Mouse (Mus musculus) cerebellum, adult 8-10 months (tissue): ENCODE data around the gene C2.

Experiments used
- DNase-seq: peaks from one replicate; pipeline ENCODE4 v3.0.0; 2022

The C2 gene

DNA sequence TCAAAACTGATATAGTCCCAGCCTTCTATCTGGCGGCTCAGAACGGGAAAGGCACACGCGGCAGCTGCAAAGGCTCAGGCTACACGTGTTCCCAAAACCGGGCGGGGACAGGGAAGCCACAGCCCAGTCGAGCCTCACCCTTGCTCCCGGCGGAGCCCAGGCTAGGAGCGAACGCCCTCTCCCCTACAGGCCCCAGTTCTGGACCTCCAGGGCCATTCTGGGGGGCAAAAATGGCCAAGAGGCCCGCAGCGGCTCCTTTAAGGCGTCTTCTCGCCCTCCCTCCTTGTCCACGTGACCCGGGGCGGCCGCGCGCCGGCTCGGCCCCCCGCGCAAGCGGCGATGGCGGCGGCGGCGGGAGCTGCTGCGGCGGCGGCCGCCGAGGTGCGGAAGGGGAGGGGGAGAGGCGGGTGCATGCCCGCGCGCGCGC is at the start of gene C2, which contains the start of gene Ehmt2:
Gene C2 (minus strand): TSS at position 106 of the 427 bp plus-strand sequence.
Gene Ehmt2 (plus strand): TSS at position 310 of the 427 bp plus-strand sequence.
- peak; percentile 79 for DNase-seq

DNA sequence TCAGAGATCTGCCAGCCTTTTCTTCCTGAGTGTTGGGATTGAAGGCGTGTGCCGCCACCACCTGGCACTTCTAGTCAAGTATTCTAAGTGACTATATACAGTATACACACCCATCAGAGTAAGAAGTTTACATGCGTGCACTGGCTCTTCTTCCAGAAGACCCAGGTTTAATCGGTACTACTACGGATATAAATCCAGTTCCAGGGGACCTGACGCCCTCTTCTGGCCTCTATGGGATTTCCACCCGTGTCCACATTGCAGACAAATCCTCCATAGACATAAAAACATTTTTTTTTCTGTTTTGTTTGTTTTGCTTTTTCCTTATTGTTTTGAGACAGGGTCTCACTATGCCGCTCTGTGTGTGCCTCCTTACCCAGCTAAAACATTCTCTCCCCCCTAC is 49.5 kb upstream of the C2 start:
- DNase-seq = no peak

DNA sequence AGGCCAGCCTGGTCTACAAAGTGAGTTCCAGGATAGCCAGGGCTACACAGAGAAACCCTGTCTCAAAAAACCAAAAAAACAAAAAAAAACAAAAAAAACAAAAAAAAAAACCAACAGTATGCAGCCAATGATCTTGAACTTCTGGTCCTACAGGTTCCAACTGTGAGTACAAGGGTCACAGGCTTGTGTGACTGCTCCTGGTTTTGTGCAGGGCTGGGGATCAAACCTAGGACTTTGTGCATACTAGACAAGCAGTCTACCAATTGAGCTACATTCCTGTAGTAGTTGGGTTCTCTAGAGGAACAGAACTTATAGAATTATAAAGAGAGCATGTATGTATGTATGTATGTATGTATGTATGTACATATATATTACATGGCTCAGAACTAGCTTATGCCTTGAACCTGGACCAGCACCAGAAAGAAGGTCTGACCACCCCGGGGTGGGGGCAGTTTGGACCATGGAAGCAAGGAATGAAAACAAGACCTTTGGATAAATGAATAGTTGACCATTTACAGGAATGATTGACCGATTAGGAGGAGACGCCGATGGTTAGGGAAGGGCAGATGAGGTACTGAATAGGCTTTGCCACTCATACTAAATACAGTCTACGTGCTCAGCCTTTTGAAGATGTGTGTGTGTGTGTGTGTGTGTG is 48.5 kb upstream of the C2 start:
- no peak for DNase-seq

DNA sequence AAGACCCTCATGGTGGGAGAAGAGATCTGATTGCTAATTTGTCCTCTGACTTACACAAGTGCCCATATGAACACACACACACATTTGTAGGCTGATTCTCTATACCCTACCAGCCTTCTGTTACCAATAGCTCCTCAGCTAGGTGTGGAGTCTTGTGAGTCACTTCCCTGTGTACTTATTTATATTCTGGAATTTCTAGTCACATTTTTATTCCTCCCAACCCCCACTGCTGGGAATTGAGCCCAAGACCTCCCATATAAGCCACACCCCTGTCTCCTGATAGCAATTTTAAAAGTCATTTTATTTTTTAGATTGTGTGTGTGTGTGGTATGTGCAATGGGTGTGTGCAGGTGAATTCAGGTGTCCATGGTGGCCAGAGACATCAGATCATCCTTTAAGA is 46.3 kb upstream of the C2 start:
- no peak for DNase-seq

DNA sequence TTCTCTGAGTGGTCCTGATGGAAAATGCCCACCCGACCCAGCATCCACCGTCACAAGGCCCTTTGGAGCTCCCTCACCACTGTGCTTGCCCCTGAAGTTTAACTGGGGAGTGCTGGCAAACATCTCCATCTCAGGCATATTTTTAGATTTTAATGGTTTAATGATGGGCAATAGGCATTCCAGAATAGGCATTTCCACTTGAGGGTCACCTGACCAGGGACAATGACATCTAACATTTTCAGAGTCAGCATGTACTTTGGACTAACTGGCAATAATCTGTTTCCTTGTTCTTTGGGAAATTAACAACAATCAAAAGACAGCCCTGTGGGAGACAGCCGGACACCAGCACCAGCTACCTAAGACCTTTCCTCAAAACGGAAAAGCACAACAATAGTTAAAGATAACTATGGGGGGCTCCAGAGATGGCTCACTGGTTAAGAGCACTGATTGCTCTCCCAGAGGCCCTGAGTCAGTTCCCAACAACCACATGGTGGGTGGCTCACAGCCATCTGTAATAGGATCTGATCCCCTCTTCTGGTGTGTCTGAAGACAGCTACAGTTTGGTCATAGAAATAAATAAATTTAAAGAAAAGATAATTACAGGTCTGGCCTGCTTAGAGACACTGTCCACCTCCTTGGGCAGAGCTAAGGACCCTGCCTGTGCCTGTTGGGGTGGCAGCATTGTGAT is 45.2 kb upstream of the C2 start:
- no peak for DNase-seq

DNA sequence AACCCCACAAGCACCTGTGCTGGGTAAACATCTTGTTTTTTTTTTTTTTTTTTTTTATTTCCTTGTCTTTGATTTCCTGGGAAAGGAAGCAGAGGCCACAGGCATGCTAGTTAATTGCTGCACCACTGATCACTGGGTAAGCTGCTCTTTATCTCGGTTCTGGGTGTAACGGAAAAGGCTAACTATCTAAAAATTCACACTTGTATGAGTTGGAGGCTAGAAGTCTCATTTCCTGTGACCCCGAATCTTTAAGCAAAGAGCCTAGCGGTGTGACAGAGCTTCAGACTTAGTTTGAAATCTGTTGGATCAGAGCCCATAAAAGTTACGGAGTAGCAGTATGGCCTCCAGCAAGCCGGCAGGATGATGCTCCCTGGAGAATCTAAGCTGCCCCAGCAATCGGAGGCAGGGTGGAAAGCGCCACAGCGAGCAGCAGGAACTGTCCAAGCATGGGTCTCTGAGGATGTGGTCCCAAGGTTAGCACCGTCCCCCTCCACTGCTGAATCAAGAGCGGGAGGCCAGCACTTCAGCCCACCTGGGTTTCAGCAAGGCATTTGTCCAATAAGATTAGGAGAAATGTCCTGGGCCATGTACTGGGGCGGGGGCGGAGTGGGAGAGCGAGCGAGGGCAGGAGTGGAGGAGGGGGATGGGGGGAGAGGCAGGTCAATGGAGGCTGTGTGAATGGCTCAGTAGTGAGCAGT is 43.4 kb upstream of the C2 start:
- DNase-seq = no peak

DNA sequence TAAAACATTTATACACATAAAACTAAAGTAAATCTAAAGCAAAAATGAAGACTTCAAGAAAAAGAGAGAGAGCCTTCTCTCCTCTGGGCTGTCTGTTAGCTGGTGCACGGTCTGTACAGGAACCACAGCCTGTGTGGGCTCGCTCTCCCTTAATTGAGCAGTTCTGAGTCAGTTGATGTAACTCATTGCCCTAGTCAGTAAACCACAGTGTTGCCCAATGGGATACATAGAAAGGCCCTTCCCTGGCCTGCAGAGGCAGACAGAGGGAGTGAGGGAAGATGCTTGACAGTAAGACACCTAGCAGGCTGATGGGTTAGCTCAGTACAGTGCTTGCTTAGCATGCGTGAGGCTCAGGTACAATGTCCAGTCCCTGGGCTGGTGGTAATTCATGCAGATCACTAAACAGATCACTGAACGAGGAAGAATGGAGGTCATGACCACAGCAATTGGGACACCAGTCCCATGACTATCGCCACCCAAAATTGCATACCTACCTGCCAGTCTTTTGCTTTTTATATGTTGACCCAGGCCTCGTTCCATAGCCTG is 40.0 kb upstream of the C2 start:
- DNase-seq = no peak

DNA sequence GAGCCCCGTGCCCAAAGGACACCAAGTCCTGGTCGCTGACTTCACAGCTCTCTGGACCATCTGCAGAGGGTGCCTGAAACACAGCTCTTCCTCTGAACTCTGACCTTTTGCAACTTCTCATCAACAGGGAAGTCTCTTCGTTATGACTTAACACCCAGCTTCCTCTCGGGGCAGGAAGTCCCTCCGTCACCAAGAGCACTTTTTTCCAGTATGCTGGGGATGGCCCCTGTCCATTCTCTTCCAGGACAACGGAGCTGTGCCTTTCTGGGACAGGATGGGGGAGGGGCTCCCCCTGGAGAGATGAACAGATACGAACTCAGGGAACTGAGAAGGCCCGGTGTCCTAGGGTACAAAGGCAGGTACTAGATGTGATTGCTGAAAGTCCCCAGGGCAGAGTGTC is 36.8 kb upstream of the C2 start:
- DNase-seq = no peak

DNA sequence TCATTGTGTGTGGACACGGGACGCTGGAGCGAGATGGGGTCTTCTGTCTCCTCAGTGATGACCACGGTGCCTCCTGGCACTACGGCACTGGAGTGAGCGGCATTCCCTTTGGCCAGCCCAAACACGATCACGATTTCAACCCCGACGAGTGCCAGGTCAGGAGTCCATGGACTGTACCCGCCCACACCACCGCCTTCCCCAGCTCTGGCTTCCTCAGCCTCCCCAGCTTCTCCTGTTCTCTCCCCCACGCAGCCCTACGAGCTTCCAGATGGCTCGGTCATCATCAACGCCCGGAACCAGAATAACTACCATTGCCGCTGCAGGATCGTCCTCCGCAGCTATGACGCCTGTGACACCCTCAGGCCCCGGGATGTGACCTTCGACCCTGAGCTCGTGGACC is 36.0 kb upstream of the C2 start:
- DNase-seq = no peak

DNA sequence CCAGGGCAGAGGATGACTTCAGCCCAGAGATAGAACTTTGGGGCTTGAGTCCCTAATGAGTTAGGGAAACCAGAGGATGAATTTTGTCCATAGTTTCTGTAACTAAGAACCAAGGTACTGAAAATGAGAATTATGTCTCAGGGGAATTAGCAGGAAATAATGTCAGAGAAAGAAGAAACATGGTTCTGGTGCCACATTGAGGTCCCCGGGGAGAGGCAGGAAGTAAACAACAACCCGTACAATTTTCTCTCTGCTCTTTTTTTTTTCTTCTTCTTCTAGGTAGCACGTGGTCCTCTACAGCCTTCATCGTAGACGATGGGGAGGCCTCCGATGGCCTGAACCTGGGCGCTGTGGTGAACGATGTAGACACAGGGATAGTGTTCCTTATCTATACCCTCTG is 34.2 kb upstream of the C2 start:
- DNase-seq = no peak

DNA sequence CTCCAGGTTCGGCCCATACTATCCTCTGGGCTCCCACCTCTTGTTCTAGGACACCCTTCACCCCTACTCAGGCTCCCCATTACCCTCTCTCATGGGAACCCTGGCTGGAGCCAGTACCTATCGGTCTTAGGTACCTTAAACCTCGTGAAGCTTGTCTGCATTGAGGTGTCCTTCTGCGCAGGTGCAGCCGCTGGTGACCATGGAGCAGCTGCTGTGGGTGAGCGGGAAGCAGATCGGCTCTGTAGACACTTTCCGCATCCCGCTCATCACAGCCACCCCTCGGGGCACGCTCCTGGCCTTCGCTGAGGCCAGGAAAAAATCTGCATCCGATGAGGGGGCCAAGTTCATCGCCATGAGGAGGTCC is 33.7 kb upstream of the C2 start:
- peak; percentile 50 for DNase-seq

DNA sequence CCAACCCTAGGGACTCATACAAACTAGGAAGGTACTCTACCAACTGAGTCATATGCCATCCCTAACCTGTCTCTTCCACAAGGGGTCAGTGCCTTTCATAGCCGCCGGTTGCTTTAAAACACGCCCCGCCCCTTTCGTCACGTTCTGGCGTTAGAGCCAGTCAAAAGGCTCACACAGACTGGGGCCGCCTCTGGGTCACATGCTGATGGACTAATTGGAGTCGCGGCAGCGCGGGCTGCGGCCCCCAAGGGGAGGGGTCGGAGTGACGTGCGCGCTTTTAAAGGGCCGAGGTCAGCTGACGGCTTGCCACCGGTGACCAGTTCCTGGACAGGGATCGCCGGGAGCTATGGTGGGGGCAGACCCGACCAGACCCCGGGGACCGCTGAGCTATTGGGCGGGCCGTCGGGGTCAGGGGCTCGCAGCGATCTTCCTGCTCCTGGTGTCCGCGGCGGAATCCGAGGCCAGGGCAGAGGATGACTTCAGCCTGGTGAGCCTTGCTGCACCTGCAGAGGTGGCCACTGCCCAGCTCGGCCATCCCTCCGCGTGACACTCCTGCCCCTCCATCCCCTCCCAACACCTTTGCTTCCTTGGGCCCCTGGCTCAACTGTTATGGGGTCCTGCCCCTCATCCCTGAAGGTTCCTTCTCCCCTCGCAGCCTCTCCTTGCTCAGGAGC is 33.1 kb upstream of the C2 start, which contains the start of gene Neu1:
Gene Neu1 (plus strand): TSS at position 193 of the 674 bp plus-strand sequence.
- DNase-seq = peak; percentile 98

DNA sequence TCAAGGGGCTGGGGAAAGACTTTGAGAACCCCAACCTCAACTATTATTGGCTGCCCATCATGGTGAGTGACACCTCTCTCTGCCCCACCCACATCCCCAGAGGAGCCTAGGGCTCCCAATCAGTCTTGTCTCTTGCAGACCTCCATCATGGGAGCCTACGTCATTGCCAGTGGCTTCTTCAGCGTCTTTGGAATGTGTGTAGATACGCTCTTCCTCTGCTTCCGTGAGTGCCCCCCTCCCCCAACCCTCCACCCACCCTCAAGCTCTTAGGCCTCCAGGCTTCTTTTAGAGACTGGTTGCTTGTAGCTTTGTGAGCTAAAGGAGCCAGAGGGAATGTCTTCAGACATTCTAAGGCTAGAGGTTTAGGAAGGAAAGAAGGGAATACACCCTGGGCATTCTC is 30.8 kb upstream of the C2 start:
- no peak for DNase-seq

DNA sequence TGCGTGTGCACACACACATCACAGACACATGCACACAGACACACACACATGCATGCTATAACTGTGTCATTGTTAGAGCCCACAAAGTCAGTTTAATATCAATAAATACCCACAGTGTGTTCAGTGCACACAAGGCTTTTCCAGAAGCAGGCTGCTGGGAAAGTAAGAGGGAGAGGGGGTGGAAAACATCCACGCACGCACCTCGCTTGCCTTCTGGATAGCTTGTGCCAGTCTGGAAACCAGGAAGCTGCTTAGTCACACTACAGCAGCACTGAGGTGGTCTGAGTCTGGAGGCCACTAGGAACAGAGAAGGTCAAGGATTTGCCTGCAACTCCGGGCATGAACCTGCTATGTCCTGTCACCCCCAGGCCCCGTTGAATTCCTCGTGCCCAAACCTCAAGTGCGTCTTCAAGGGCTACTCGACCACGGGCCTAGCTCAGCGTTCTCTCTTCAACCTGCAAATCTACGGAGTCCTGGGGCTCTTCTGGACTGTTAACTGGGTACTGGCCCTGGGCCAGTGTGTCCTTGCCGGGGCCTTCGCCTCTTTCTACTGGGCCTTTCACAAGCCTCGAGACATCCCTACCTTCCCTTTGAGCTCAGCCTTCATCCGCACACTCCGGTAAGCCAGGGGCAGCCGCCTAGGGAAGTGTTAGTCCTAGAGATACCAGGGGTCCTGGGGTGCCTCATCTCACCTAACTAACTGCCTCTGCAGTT is 29.4 kb upstream of the C2 start:
- no peak for DNase-seq

DNA sequence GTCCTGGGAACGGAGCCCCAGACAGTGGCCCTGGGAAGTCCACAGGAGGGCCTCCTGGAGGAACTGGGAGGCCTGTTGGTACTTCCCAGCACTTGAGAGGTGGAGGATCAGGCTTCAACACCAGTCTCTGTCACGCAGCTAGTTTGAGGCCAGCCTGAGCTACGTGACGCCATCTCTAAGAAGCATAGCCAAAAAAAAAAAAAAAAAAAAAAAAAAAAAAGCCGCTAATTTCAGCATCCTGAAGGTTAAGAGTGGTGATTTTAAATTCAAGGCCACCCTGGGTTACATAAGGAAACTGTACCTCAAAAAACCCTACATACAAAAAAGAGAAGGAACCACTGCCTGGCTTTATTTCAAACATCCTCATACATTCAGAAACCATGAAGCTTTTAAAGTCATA is 26.2 kb upstream of the C2 start:
- DNase-seq = no peak

DNA sequence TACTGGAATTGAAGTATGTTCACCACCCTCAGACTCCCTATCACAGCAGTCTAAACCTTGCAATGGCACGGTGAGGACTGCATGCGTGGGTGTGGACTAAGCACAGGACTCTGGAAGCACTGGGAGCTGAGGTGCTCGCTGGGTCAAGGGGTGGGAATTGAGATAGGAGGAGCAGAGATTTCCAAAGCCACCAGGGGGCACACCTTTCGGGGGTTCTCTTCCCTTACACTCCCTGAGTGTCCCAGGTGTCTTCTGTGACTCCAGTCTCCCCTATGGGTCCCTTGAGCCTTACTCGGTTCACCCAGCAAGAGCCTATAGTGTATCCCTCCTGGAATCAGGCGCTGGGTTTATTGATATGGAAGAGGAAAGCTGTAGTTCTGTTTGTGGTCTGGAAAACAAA is 24.9 kb upstream of the C2 start:
- no peak for DNase-seq

DNA sequence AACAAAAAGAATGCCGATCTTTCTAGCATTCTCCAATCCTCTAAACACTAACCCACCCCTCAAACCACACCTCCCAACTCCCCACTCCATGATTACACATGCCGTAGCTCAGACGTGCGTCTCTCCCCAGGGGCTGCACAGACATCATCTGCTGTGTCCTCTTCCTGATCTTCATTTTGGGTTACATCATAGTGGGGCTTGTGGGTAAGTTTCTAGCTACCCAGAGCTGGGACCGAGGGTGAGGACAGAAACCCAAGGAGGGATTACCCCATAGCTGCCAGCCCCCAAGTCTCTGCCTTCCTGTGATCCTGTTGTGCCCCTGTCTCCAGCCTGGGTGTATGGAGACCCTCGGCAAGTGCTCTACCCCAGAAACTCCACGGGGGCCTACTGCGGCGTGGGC is 19.1 kb upstream of the C2 start:
- no peak for DNase-seq

DNA sequence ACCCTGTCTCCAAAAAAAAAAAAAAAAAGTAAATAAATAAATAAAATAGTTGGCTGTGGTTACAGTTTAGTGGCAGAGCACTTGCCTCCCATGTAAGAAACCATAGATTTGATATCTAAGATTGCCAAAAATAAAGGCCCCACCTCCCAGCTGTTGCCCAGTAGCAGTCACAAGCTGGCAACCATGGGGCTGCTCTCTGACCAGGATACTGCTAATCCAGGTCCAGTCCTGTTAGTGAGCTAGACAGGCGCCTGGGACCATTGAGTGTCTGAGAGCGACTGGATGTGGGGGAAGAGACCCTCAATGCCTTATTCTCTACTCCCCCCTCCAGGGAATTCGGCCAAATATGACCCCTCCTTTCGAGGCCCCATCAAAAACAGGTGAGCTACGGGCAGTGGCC is 18.3 kb upstream of the C2 start:
- no peak for DNase-seq

DNA sequence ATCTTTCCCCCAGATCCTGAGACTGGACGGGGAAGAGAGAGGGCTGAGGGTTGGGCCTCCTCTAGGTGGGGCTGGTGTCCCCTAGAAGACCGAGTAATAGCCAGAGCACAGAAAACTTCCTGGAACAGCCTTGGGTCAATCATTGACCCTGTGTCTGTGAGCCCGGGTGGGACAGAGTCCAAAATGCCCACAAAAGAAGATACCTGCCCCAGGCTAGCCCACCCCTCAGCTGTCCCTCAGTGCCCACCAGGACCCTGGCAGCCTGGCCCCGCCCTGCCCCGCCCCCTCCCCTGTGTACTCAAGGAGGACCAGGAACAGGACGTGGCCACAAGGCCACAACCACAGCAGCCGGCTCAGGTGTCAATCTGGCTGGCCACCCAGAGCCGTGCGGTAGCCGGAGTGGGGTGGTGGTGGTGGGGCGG is 17.4 kb upstream of the C2 start:
- no peak for DNase-seq

DNA sequence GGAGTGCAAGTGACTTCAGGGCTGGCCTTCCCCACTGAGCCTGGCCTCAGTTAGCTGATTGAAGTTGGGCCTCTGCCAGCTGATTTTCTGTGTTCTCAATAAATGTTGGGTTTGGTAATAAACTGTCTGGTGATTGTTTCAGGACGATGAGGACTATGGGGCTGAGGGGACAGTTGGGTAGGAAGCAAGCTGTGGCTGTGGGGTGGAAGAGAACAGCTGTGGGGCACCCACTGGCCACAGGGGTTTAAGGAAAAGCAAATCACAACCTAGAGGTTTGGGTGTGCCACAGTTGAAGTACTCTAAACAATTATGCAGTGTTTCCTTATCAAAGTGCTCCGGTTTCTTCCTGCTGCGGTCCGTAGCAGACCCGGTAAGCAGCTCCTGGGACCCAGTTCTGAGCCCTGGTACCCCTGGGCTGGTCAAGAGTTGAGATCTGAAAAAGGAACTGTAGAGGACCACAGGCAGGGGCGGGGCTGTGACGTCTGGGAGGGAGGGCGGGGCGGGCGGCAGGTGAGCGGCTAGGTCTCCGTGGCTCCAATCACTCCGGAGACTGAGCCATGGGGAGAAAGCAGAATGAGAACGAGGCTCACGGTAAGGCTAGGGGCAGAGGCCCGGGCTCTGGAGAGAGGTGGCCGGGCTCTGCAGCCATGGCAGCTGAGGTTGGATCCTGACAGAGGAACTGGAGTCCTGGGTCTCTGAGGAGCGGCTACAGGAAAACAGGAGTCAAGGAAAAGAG is 16.0 kb upstream of the C2 start, which contains the start of gene Slc44a4:
Gene Slc44a4 (plus strand): TSS at position 537 of the 736 bp plus-strand sequence.
- no peak for DNase-seq

DNA sequence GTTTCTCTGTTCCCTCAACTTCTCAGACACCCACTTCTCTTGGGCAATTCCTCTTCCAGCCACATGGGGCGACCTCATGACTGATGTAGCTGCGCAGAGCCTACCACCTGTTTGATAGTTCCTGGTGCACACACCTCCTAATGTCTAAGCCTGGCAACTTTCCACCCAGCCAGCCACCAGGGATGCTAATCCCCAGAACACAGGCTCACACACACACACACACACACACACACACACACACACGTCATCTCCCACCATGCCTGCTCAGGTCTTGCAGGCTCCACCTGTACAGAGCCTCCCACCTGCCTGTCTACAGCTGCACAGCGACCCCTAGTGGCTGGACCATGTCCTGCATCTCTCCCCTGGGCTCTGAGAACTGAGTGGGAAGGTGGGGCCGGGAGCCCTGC is 13.9 kb upstream of the C2 start:
- peak; percentile 72 for DNase-seq

DNA sequence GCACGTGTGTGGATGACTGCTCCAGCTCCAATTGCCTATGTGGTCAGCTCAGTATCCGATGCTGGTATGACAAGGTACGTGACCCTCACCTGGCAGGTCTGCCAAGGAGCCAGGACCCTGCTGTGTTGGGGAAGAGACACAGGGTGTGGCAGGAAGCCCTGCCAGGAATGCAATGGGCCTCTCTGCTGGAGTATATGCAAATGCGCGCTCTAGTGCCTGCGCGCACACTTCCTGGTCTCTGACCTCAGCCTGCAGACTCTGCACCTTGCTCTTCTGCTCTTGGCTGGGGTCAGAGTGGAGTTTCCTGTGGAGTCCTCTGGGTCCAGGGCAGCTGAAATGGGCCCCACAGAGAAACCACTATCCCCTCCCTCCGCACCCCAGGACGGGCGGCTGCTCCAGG is 12.9 kb upstream of the C2 start:
- DNase-seq = no peak
